Mouse (Mus musculus): ENCODE results near the gene Akap7.

Gene Akap7

DNA sequence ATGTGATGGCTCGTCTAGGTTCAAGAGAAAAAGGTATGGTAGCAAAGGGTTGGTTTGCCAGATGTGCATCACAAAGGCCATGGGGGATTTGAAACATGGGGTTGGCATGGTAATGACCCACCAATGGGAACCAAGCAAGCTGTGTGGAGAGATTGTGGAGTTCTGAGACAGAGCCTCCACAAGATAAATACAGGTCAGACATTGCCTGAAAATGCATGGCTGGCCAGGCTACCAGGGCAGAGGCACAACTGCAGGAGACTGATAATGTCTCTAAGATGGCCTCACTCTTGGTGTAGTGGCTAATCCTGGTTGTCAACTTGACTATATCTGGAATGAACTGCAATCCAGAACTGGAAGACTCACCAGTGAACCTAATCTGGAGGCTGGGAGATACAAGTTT is 174.1 kb downstream of the Akap7 start:
- DNase-seq (ENCODE audit: low spot score in 2 of 2): no peak

DNA sequence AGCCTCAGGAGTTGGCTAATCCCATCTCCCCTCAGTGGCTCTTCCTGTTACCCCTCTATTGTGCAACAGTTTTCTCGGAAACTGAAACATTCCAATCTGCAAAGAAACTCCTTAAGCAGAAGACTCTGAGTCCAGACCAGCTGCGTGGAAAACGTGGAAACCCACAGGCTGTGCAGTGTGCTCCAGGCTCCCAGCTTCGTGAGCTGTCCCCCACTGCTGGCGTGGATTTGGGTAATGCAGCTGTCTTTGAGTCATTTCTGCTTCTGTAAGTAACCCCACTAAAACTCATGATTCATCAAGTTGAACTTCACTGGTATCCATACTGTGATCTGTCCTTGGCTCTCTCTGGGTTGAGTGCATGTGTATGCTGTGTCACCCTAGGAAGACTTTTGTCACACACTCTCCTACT is 179.2 kb downstream of the Akap7 start:
- DNase-seq (ENCODE audit: low spot score in 2 of 2): no peak

GRCm38 (mm10) chr10:25126035-25126434 is 181.6 kb downstream of the Akap7 start:
- no peak for DNase-seq (ENCODE audit: low spot score in 2 of 2)

DNA sequence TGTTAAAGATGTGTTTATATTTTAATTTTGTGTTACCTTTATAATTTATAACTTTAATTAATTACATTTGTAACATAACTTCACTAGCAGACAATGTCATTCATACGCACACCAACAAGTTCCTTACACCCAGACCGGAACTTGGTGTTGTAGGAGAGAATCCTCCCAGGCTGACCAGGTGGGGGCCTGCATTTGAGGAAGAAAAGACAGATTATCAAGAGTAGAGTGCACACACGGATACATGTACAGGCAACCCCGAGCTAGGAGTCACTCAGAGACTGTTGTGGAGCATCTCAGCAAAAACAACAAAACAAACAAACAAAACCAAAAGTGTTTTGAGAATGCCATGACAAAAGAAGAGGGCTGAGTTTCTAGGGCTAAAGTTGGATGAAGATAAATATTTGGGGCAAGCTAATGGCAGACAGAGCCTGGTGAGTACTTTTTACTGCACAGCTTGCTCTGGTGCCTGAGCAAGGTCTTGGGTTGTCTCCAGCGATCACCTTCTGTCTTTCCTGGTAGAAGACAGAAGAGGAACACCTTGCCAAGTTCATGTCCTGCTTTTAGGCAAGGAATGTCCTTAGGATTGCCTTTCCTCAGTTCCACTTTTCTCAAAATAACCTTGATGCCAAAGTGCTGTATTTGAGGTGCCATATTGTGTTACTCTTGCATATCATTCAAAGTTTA is 186.7 kb downstream of the Akap7 start:
- no peak for DNase-seq (ENCODE audit: low spot score in 2 of 2)

Measured in frontal cortex, postnatal 25 days (tissue).